Mouse (Mus musculus): ENCODE measurements around the gene Tmem72.

Gene Tmem72

GRCm38 (mm10) chr6:116716666-116717065 lies at the start of gene Tmem72:
TSS of gene Tmem72 (minus strand) at chr6:116716913.
- no peak for DNase-seq (ENCODE audit: low read depth, low spot score)

DNA sequence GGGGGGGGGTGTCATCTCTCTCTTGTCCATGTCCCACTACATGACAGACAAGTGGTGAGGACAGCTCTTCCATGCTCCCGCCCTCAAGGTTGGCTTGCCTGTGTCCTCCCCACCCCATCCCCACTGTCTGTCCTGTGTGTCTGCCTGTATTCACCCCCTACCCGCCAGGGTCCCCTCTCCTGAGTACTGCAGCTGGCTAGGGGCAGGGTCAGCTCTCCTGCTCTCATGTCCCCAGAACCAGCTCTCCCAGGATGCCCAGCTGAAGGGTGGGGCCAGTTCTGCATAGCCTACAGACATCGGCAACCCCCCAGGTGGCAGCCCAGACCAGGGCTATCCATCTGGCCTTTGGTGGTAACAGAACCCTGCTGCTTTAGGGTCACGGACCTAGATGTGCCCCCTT lies 47.8 kb upstream of the Tmem72 start:
- DNase-seq (ENCODE audit: low read depth, low spot score), result no peak

GRCm38 (mm10) chr6:116762333-116762732 lies 45.6 kb upstream of the Tmem72 start:
- DNase-seq (ENCODE audit: low read depth, low spot score), result no peak

GRCm38 (mm10) chr6:116760181-116760580 lies 43.5 kb upstream of the Tmem72 start:
- DNase-seq (ENCODE audit: low read depth, low spot score), result no peak

- DNase-seq (ENCODE audit: low read depth, low spot score), result no peak
Measured at GRCm38 (mm10) chr6:116756364-116756763, 39.7 kb upstream of the Tmem72 start.

DNA sequence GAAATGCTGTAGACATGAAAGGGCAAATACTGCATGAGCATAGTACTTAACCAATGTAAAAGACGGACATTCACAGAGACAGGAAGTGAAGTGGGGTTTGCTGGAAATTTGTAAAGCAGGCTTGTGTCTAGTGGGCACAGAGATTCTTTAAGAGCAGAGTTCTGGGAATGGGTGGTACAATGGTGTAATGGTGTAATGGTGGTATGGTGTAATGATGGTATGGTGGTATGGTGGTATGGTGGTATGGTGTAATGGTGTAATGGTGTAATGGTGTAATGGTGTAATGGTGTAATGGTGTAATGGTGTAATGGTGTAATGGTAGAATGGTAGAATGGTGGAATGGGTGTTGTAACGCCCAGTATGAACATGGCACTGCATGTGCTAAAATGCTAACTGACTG lies 21.3 kb upstream of the Tmem72 start:
- no peak for DNase-seq (ENCODE audit: low read depth, low spot score)

DNA sequence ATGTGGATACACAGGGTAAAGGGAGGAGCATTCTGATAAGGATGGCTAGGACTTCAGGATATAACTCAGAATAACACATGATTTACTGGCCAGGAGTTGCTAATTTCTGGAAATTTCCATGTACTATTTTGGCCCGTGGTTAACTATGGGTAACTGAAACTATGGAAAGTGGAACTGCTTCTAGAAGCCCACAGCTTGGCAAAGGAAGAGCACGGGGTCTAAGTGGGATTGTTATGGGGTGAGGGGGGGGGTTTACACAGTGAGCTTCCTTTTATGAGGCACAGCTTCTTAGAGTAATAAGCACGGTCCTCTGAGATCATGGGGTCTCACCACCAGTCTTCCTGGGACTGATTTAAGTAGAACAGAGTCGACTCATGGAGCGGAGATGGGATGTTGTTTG lies 18.6 kb upstream of the Tmem72 start:
- DNase-seq (ENCODE audit: low read depth, low spot score), result no peak

- DNase-seq (ENCODE audit: low read depth, low spot score), result no peak
Measured at GRCm38 (mm10) chr6:116733577-116733976, 16.9 kb upstream of the Tmem72 start.

- DNase-seq (ENCODE audit: low read depth, low spot score), result no peak
Measured at GRCm38 (mm10) chr6:116724489-116725160, 7.9 kb upstream of the Tmem72 start.

GRCm38 (mm10) chr6:116718920-116719319 lies 2.2 kb upstream of the Tmem72 start:
- no peak for DNase-seq (ENCODE audit: low read depth, low spot score)

- no peak for DNase-seq (ENCODE audit: low read depth, low spot score)
Measured at GRCm38 (mm10) chr6:116718361-116718760, 1.6 kb upstream of the Tmem72 start.

GRCm38 (mm10) chr6:116717851-116718250 lies 1.1 kb upstream of the Tmem72 start:
- DNase-seq (ENCODE audit: low read depth, low spot score), result no peak

DNA sequence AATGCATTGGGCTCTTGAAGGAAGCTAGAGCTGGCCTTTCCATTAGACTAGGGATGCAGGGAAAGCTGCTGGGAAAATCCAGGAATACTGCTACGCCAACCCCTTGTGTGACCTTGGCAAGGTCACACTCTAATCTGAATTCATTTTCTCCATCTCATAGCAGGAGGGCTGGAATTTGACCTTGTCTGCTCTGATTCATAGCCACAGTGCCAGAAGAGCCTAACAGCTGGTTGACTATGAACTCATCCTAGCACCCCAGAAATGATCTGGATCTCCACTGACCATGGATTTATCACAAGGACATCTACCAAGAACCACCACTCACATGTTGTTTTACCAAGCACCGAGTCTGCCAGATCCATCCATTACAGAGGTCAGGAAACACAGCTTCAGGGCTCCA lies 1.5 kb downstream of the Tmem72 start:
- DNase-seq (ENCODE audit: low read depth, low spot score), result no peak

DNA sequence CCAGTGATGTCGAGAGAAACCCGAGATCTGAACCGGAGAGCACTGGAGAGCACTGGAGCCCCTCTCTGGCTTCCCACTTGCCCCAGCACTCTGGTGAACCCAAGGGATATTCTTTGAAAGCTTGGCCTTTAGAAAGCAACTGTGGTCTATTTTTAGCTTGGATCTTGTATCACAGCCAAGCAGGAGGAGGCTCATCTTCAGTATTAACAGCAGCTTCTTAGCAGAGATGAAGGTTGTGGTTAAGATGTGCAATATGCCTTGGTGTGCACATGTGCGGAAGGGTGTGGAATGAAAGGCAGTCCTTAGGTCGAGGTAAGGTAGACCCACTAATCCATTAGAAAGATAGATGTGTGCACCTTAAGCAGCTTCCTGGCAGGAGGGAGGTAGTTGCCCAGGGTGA lies 2.1 kb downstream of the Tmem72 start:
- no peak for DNase-seq (ENCODE audit: low read depth, low spot score)

GRCm38 (mm10) chr6:116713966-116714365 lies 2.7 kb downstream of the Tmem72 start:
- DNase-seq (ENCODE audit: low read depth, low spot score), result no peak

- no peak for DNase-seq (ENCODE audit: low read depth, low spot score)
Measured at GRCm38 (mm10) chr6:116712503-116712902, 4.2 kb downstream of the Tmem72 start.

DNA sequence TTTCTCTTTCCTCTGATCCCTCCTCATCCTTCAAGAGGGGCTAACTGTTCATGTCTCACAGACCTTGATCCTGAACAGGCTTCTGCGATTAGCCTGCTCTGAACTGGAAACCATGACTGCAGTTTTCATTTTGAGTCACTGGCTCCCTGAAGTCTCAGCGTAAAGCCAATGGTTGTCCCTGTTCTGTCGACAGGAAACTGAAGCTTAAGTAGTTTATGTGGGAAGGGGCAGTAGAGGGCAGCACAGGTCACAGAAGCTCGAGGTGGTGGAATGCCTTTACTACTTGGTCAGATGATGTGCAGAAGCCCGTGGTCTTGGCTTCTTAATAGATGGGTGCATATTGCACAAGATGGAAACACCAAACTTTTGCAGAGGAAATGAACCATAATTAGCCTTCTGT lies 4.7 kb downstream of the Tmem72 start:
- no peak for DNase-seq (ENCODE audit: low read depth, low spot score)

DNA sequence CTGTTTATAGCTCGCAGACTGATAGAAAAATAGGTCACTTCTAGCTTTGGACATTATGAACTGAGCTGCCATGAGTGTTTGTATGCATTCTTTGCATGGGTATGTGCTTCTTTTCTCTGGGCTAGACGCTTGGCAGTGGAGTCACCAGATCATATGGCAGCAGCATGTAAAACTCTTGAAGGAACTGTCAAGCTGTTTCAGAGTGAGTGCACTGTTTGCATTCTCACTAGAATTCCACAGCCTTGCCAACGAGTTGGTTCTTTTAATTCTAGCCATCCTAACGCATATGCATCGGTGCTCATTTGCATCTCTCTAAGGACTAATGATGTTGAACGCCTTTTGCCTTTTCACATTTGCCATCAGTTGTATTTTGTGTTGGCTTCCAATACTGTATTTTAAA lies 12.4 kb downstream of the Tmem72 start:
- DNase-seq (ENCODE audit: low read depth, low spot score), result no peak

- DNase-seq (ENCODE audit: low read depth, low spot score), result no peak
Measured at GRCm38 (mm10) chr6:116700821-116701220, 15.9 kb downstream of the Tmem72 start.

DNA sequence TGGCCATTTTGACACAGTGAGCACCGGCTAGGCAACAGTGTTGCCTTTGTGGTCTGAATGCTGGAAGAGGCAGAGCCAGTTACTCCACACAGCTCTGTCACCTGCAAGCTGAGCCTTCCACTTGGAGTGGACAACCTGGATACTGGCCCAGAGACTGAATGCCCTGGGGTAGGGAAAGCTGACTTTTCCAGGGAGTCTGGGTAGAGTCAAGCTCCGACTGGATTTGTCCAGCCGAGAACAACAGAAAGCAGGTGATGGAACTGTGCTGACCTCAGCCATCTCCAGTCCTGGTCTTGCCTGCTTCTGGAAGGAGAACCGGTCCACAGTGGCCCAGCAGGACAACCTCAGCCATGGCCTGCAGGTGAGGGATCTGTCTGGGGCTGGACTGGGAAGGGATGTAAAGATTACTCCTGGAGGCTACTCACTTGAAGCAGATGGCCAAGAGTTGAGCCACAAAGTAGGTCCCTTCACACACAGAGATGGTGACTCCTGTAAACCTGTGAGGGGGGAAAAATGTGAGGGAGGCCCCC lies 18.8 kb downstream of the Tmem72 start:
- DNase-seq (ENCODE audit: low read depth, low spot score), result no peak

- DNase-seq (ENCODE audit: low read depth, low spot score), result no peak
Measured at GRCm38 (mm10) chr6:116697413-116697812, 19.3 kb downstream of the Tmem72 start.

DNA sequence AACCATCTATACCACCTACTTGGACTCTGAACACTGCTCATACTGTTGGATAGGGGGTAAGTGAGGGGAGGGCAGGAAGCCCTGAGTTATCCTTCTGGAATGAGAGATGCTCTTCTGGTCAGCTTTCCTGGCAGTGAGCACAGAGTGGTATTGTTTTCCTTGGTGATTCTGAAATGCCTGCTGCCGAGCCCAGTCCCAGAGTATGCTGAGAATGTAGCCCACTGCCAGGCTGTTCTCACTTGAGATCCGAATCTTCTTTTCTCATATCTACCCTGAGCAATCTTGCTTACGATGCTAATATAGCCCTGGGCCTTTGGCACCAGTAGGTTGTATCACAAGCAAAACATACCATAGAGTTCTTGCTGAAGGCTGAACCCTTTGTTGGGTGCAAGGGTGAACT lies 22.4 kb downstream of the Tmem72 start:
- DNase-seq (ENCODE audit: low read depth, low spot score), result no peak

DNA sequence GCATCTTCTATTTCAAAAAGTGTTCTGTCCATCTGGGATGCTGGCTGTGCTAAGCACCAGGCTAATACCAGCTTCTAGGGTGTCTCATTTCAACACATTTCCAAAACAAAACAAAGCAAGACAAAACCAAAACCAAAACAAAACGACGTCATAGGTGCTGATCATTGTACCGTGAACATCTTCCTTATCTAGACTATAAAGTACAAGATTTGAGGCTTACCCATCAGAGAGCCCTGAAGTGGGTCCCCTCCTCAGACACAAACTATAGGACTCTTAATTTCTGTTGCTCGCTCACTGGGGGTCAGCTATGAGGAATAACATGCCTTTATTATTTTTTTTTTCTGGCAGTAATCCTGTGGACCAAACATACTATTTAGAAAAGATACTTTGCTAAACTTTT lies 23.1 kb downstream of the Tmem72 start:
- no peak for DNase-seq (ENCODE audit: low read depth, low spot score)

- no peak for DNase-seq (ENCODE audit: low read depth, low spot score)
Measured at GRCm38 (mm10) chr6:116682317-116682716, 34.4 kb downstream of the Tmem72 start.
